Mouse (Mus musculus) embryo, embryonic 10.5 days (tissue): ENCODE data around the gene Gm49380.
A peak's percentile ranks its signal among the peaks of the same experiment; 100 is the strongest.

Experiments
- DNase-seq: peaks from one replicate; pipeline ENCODE4 v3.0.0-alpha.2; 2015; ENCODE audit warnings: low spot score

The Gm49380 gene

GRCm38 (mm10) chr9:44075276-44075995 is 37.9 kb downstream of the Gm49380 start:
- DNase-seq = no peak

- DNase-seq = peak; percentile 54
Measured at GRCm38 (mm10) chr9:44074395-44075275, 38.7 kb downstream of the Gm49380 start.

GRCm38 (mm10) chr9:44073115-44073514 is 40.2 kb downstream of the Gm49380 start:
- DNase-seq = no peak

GRCm38 (mm10) chr9:44072599-44072915 is 40.7 kb downstream of the Gm49380 start:
- peak; percentile 69 for DNase-seq

- DNase-seq = peak; percentile 85
Measured at GRCm38 (mm10) chr9:44071914-44072598, 41.2 kb downstream of the Gm49380 start.

GRCm38 (mm10) chr9:44070844-44071231 is 42.5 kb downstream of the Gm49380 start:
- DNase-seq = peak; percentile 48

- no peak for DNase-seq
Measured at GRCm38 (mm10) chr9:44070113-44070843, 43.0 kb downstream of the Gm49380 start.

GRCm38 (mm10) chr9:44069252-44069651 is 44.0 kb downstream of the Gm49380 start:
- peak; percentile 23 for DNase-seq

GRCm38 (mm10) chr9:44067960-44068330 is 45.4 kb downstream of the Gm49380 start:
- DNase-seq = no peak

- DNase-seq = peak; percentile 49
Measured at GRCm38 (mm10) chr9:44067241-44067959, 45.9 kb downstream of the Gm49380 start.

- DNase-seq = peak; percentile 99
Measured at GRCm38 (mm10) chr9:44066785-44067225, 46.5 kb downstream of the Gm49380 start, which contains the start of gene Usp2. Gene Usp2, plus strand, starts transcription at chr9:44067021.

GRCm38 (mm10) chr9:44065177-44065576 is 48.1 kb downstream of the Gm49380 start:
- no peak for DNase-seq

- no peak for DNase-seq
Measured at GRCm38 (mm10) chr9:44058606-44059005, 54.7 kb downstream of the Gm49380 start.

- DNase-seq = no peak
Measured at GRCm38 (mm10) chr9:44053936-44054335, 59.4 kb downstream of the Gm49380 start.

GRCm38 (mm10) chr9:44052855-44053254 is 60.4 kb downstream of the Gm49380 start:
- DNase-seq = no peak

GRCm38 (mm10) chr9:44049381-44050165 is 63.7 kb downstream of the Gm49380 start:
- no peak for DNase-seq

GRCm38 (mm10) chr9:44048541-44049380 is 64.5 kb downstream of the Gm49380 start:
- no peak for DNase-seq

- DNase-seq = no peak
Measured at GRCm38 (mm10) chr9:44047571-44048490, 65.5 kb downstream of the Gm49380 start.
